17 mouse cellular contexts compared by ENCODE assay signal in the genomic region with DNA sequence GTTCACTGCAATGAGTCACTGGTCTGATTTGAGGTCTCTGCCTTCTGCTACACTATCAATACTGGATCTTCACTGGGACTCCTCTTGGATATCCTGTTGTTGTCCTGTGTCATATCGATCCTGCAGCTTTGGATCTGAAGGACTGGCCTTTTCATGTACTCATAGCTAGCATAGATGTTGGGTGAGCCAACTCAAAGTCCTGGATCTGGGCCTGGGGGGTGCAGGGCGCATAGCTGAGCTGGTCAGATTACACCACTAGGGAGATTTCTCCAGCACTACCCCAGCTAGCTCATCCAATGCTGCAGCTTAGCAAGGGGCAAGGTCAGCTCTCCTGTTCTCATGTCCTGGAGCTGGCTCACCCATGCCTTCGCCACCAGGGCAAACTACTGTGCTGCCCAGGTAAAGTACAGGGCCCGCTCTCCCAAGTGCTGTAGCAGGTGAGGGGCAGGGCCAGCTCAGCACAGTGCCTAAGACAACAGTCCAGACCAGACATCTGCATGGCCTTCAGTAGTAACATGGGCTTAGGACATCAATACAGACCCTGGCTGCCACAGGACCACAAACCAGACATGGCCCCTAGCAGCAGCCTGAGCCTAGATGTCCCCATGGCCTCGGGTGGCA. TPM values are rescaled to one million over a fixed set of nuclear protein-coding genes. Genes with fewer than 3 reads are reported as not detected.
DNase-seq lines count a peak whose midpoint lies in the region; ATAC-seq and TF ChIP-seq lines count a peak whose summit lies in the region.
"Had no signal": no experiment of that assay in that cellular context is flagged by ENCODE, and none has a peak within 500 bp of the region (broad histone marks: within the 10 kb centered on the region; RNA-seq: fewer than 3 reads in every experiment).

No protein-coding gene starts in this region.

- no peak for ATAC-seq in forebrain, embryonic 11.5 days (replicated peaks; ENCODE audit: low FRiP score)
- ATAC-seq in lung, embryonic 14.5 days (ENCODE audit: insufficient read depth), result 0 out of 2 replicates have a peak, but pooled peaks have one; percentile 35
- peak; percentile 61; the same call in 1 of the 2 replicates for ATAC-seq in heart, embryonic 12.5 days (ENCODE audit: insufficient number of reproducible peaks, low FRiP score)
- peak; percentile 61 for ATAC-seq in liver, embryonic 16.5 days (ENCODE audit: low read depth)
- ATAC-seq in erythroblast, adult 5-6 weeks (replicated peaks; ENCODE audit: low FRiP score, poor library complexity, severe bottlenecking), result no peak
- ATAC-seq: forebrain, embryonic 13.5 days; hindbrain, postnatal 0 days; midbrain, embryonic 13.5 days had no signal

- no peak overlapping the region for H3K9ac ChIP-seq in forebrain, embryonic 11.5 days (ENCODE audit: low read length)
- no peak overlapping the region for H3K9ac ChIP-seq in lung, embryonic 14.5 days
- H3K9ac ChIP-seq in heart, embryonic 12.5 days, result no peak overlapping the region
- no peak overlapping the region for H3K9ac ChIP-seq in liver, embryonic 16.5 days (ENCODE audit: low read depth, low read length)
- H3K9ac ChIP-seq: forebrain, embryonic 13.5 days; lung, embryonic 15.5 days; midbrain, embryonic 13.5 days; neural tube, embryonic 13.5 days had no signal

- no peak overlapping the region for H3K4me3 ChIP-seq in forebrain, embryonic 10.5 days
- no peak overlapping the region for H3K4me3 ChIP-seq in forebrain, embryonic 11.5 days (ENCODE audit: low read depth, low read length)
- no peak overlapping the region for H3K4me3 ChIP-seq in lung, embryonic 14.5 days (ENCODE audit: low read depth, low read length)
- no peak overlapping the region for H3K4me3 ChIP-seq in heart, embryonic 12.5 days
- no peak overlapping the region for H3K4me3 ChIP-seq in liver, embryonic 16.5 days (ENCODE audit: low read depth, low read length)
- H3K4me3 ChIP-seq: forebrain, embryonic 13.5 days; lung, embryonic 15.5 days; midbrain, embryonic 13.5 days; neural tube, embryonic 13.5 days had no signal

- H3K27ac ChIP-seq in forebrain, embryonic 10.5 days, result 0 out of 2 replicates have a peak overlapping the region, but pooled peaks have one; percentile 6
- H3K27ac ChIP-seq in forebrain, embryonic 11.5 days (ENCODE audit: low read depth, low read length), result no peak overlapping the region
- no peak overlapping the region for H3K27ac ChIP-seq in lung, embryonic 14.5 days (ENCODE audit: low read depth)
- peak overlapping the region; percentile 24; the same call in 1 of the 2 replicates for H3K27ac ChIP-seq in heart, embryonic 12.5 days (ENCODE audit: poor library complexity, severe bottlenecking)
- H3K27ac ChIP-seq in liver, embryonic 16.5 days (ENCODE audit: low read length), result no peak overlapping the region
- H3K27ac ChIP-seq: forebrain, embryonic 13.5 days; hindbrain, postnatal 0 days; lung, embryonic 15.5 days; midbrain, embryonic 13.5 days; neural tube, embryonic 13.5 days had no signal

- H3K9me3 ChIP-seq in forebrain, embryonic 10.5 days, result no peaks in the 10 kb centered on the region
- no peaks in the 10 kb centered on the region for H3K9me3 ChIP-seq in forebrain, embryonic 11.5 days (ENCODE audit: control insufficient read depth, low read length)
- no peaks in the 10 kb centered on the region for H3K9me3 ChIP-seq in lung, embryonic 14.5 days (ENCODE audit: low read depth, low read length)
- no peaks in the 10 kb centered on the region for H3K9me3 ChIP-seq in heart, embryonic 12.5 days (replicated peaks)
- no peaks in the 10 kb centered on the region for H3K9me3 ChIP-seq in liver, embryonic 16.5 days (replicated peaks; ENCODE audit: control insufficient read depth, low read length)
- H3K9me3 ChIP-seq: forebrain, embryonic 13.5 days; lung, embryonic 15.5 days; midbrain, embryonic 13.5 days; neural tube, embryonic 13.5 days had no signal

- 90% methylated on average over 5 of the region's 5 CpGs for WGBS in forebrain, embryonic 10.5 days
- 94% methylated on average over 5 of the region's 5 CpGs for WGBS in forebrain, embryonic 11.5 days
- 91% methylated on average over 5 of the region's 5 CpGs for WGBS in lung, embryonic 14.5 days
- whole genome bisulfite sequencing in heart, embryonic 12.5 days, result 81% methylated on average over 5 of the region's 5 CpGs
- 77% methylated on average over 5 of the region's 5 CpGs for WGBS in liver, embryonic 16.5 days (ENCODE audit: insufficient replicate concordance)

- H3K4me1 ChIP-seq in forebrain, embryonic 10.5 days, result peaks cover 46% of the 10 kb centered on the region
- peaks cover 6% of the 10 kb centered on the region; the same call in 1 of the 2 replicates for H3K4me1 ChIP-seq in forebrain, embryonic 11.5 days (replicated peaks; ENCODE audit: control insufficient read depth, insufficient read depth, low read length)
- no peaks in the 10 kb centered on the region for H3K4me1 ChIP-seq in lung, embryonic 14.5 days (ENCODE audit: insufficient read depth)
- H3K4me1 ChIP-seq in heart, embryonic 12.5 days (replicated peaks), result peaks cover 40% of the 10 kb centered on the region
- H3K4me1 ChIP-seq in liver, embryonic 16.5 days (ENCODE audit: control insufficient read depth, low read depth, low read length), result peaks cover 4% of the 10 kb centered on the region
- H3K4me1 ChIP-seq: neural tube, embryonic 13.5 days had no signal

- H3K4me2 ChIP-seq in forebrain, embryonic 11.5 days (ENCODE audit: low read depth, low read length, severe bottlenecking), result no peak overlapping the region
- no peak overlapping the region for H3K4me2 ChIP-seq in lung, embryonic 14.5 days
- H3K4me2 ChIP-seq in heart, embryonic 12.5 days, result no peak overlapping the region
- no peak overlapping the region for H3K4me2 ChIP-seq in liver, embryonic 16.5 days (ENCODE audit: low read depth, low read length)
- H3K4me2 ChIP-seq: forebrain, embryonic 13.5 days; lung, embryonic 15.5 days; midbrain, embryonic 13.5 days; neural tube, embryonic 13.5 days had no signal

- H3K27me3 ChIP-seq in forebrain, embryonic 10.5 days (ENCODE audit: poor library complexity, severe bottlenecking), result no peaks in the 10 kb centered on the region
- H3K27me3 ChIP-seq in forebrain, embryonic 11.5 days (ENCODE audit: control insufficient read depth, insufficient read depth, low read length), result no peaks in the 10 kb centered on the region
- no peaks in the 10 kb centered on the region for H3K27me3 ChIP-seq in lung, embryonic 14.5 days (ENCODE audit: insufficient read depth, low read length)
- H3K27me3 ChIP-seq in heart, embryonic 12.5 days (replicated peaks), result no peaks in the 10 kb centered on the region
- H3K27me3 ChIP-seq in liver, embryonic 16.5 days (ENCODE audit: control insufficient read depth, insufficient read depth, low read depth, low read length), result no peaks in the 10 kb centered on the region
- H3K27me3 ChIP-seq: forebrain, embryonic 13.5 days; lung, embryonic 15.5 days; midbrain, embryonic 13.5 days; neural tube, embryonic 13.5 days had no signal

- no peak for TF ChIP-seq CTCF in lung, embryonic 14.5 days (IDR thresholded peaks at IDR 0.05; ENCODE audit: low read depth)

- no peaks in the 10 kb centered on the region for H3K36me3 ChIP-seq in forebrain, embryonic 10.5 days (replicated peaks)
- H3K36me3 ChIP-seq in forebrain, embryonic 11.5 days (ENCODE audit: control insufficient read depth, insufficient read depth, low read length), result no peaks in the 10 kb centered on the region
- H3K36me3 ChIP-seq in lung, embryonic 14.5 days (ENCODE audit: insufficient read depth), result no peaks in the 10 kb centered on the region
- H3K36me3 ChIP-seq in heart, embryonic 12.5 days, result no peaks in the 10 kb centered on the region
- H3K36me3 ChIP-seq in liver, embryonic 16.5 days (ENCODE audit: control insufficient read depth, insufficient read depth), result no peaks in the 10 kb centered on the region
- H3K36me3 ChIP-seq: lung, embryonic 15.5 days; midbrain, embryonic 13.5 days; neural tube, embryonic 13.5 days had no signal

- no peak for DNase-seq in forebrain, embryonic 10.5 days (ENCODE audit: extremely low spot score, low spot score)
- no peak for DNase-seq in forebrain, embryonic 11.5 days (ENCODE audit: low spot score)
- DNase-seq in lung, embryonic 14.5 days, result no peak
- no peak for DNase-seq in lung, postnatal 25 days (ENCODE audit: low spot score)
- DNase-seq in cerebellum, adult 9-11 months, result no peak
- DNase-seq: B cell, adult 2 months; cerebellum, adult 11-12 months; kidney, postnatal 25 days; right cerebral cortex, adult 18-20 months had no signal

RNA-seq across cellular contexts. Expression of a gene that starts 27.9 kb away (rescaled TPM):
- 16.0 and 19.7 TPM in 2 replicates for polyA plus RNA-seq in forebrain, embryonic 10.5 days (2016; fragmentation: Nextera tagmentation; extraction: Ambion mirVana)
- polyA plus RNA-seq in forebrain, embryonic 11.5 days (2014; fragmentation: Nextera tagmentation; extraction: Ambion mirVana), result 24.9 and 28.3 TPM in 2 replicates
- polyA plus RNA-seq in lung, embryonic 14.5 days (2014; fragmentation: Nextera tagmentation; extraction: Ambion mirVana), result 12.7 and 12.9 TPM in 2 replicates
- polyA plus RNA-seq in heart, embryonic 12.5 days (2016; fragmentation: Nextera tagmentation; extraction: Ambion mirVana), result 21.8 and 24.9 TPM in 2 replicates
- 5.7 and 6.1 TPM in 2 replicates for polyA plus RNA-seq in liver, embryonic 16.5 days (2015; fragmentation: Nextera tagmentation; extraction: Ambion mirVana)
- 2.3 TPM in 1 of 2 replicates, not detected in the other for total RNA-seq in erythroblast, adult 5-6 weeks (2015; ENCODE audit: low replicate concordance)
- total RNA-seq in erythroblast, adult 5-6 weeks (2017; ENCODE audit: low replicate concordance), result 0.94 and 3.8 TPM in 2 replicates

Comparison
In these comparisons a context has a peak if more than half of its experiments do, and no peak if none do; other contexts are left out.
1. H3K27ac ChIP-seq: peak in forebrain, embryonic 10.5 days (single experiment) and heart, embryonic 12.5 days (single experiment); none in forebrain, embryonic 11.5 days (single experiment), lung, embryonic 14.5 days (single experiment) and liver, embryonic 16.5 days (single experiment).
2. ATAC-seq: peak in lung, embryonic 14.5 days (single experiment), heart, embryonic 12.5 days (single experiment) and liver, embryonic 16.5 days (single experiment); none in forebrain, embryonic 11.5 days (single experiment) and erythroblast, adult 5-6 weeks (single experiment).